Mouse (Mus musculus) CH12.LX (cell line): ENCODE data around the gene Rufy1. TPM values are rescaled to one million over a fixed set of nuclear protein-coding genes. Genes with fewer than 3 reads are reported as not detected.

Experiments
- DNase-seq: peaks from one replicate; pipeline ENCODE4 v3.0.0-alpha.2; 2013; ENCODE audit errors: extremely low read depth
- H3K27ac ChIP-seq: 2 replicates; pipeline ENCODE4 v1.5.1; 2012; ENCODE audit warnings: low read depth, mild to moderate bottlenecking, control low read depth, moderate library complexity; ENCODE audit not compliant: insufficient read depth
- H3K27me3 ChIP-seq: replicated peaks from 2 replicates; pipeline ENCODE3; 2012; ENCODE audit warnings: inconsistent platforms
- H3K36me3 ChIP-seq, 2 experiments: replicated peaks in 1 of 2; 2 replicates each; pipeline versions ENCODE3 to v1.6.1; 2012; ENCODE audit warnings: inconsistent platforms in 1 of 2, low read length in 1 of 2, mild to moderate bottlenecking in 1 of 2, mixed read lengths in 1 of 2, moderate library complexity in 1 of 2; ENCODE audit not compliant: control insufficient read depth in 1 of 2, insufficient read depth in 1 of 2
- H3K4me1 ChIP-seq, 2 experiments: 2 replicates each; pipeline ENCODE4 v1.6.1; 2012; ENCODE audit warnings: inconsistent platforms in 1 of 2, moderate library complexity in 1 of 2; ENCODE audit not compliant: insufficient read depth in 2 of 2, control insufficient read depth in 1 of 2
- H3K4me2 ChIP-seq: 2 replicates; pipeline ENCODE4 v1.6.1; 2012; ENCODE audit warnings: low read depth, mild to moderate bottlenecking, control low read depth; ENCODE audit not compliant: poor library complexity, insufficient read depth, severe bottlenecking
- H3K4me3 ChIP-seq, 3 experiments: fragments of 150-350 bp in 1 of 3; sonication (generic) in 1 of 3; replicated peaks in 1 of 3; 2 replicates each; pipeline versions ENCODE3 to v1.5.1; 2011 to 2012; ENCODE audit warnings: low read depth in 2 of 3, low read length in 2 of 3, mild to moderate bottlenecking in 2 of 3, moderate library complexity in 2 of 3, control low read depth in 1 of 3, improper control_type of control experiment in 1 of 3, inconsistent platforms in 1 of 3, mixed read lengths in 1 of 3; ENCODE audit not compliant: poor library complexity in 1 of 3
- H3K79me2 ChIP-seq: replicated peaks from 2 replicates; pipeline ENCODE4 v1.6.1; 2012; ENCODE audit warnings: mild to moderate bottlenecking, moderate library complexity; ENCODE audit not compliant: control insufficient read depth, poor library complexity, insufficient read depth, severe bottlenecking; ENCODE audit errors: extremely low read depth
- H3K9ac ChIP-seq: 2 replicates; pipeline ENCODE4 v1.6.1; 2012; ENCODE audit warnings: low read depth, mild to moderate bottlenecking, control low read depth, moderate library complexity; ENCODE audit not compliant: insufficient read depth
- H3K9me3 ChIP-seq: replicated peaks from 2 replicates; pipeline ENCODE3; 2012; ENCODE audit warnings: low read length, inconsistent platforms, mixed read lengths
- BHLHE40 ChIP-seq: IDR thresholded peaks from 2 replicates; pipeline ENCODE4 v1.6.1; 2011; ENCODE audit warnings: mild to moderate bottlenecking, low read depth, low read length, improper control_type of control experiment
- CHD1 ChIP-seq: IDR thresholded peaks from 2 replicates; pipeline ENCODE4 v1.6.1; 2012; ENCODE audit warnings: low read depth, low read length, improper control_type of control experiment, inconsistent platforms
- CHD2 ChIP-seq: IDR thresholded peaks from 2 replicates; pipeline ENCODE4 v1.6.1; 2011; ENCODE audit warnings: low read length, improper control_type of control experiment
- CTCF ChIP-seq, 2 experiments: IDR thresholded peaks in 1 of 2; conservative IDR thresholded peaks in 1 of 2; 2 replicates each; pipeline ENCODE4 v1.5.1; 2011 to 2012; ENCODE audit warnings: low read depth in 2 of 2, low read length in 2 of 2, improper control_type of control experiment in 1 of 2, inconsistent platforms in 1 of 2, mild to moderate bottlenecking in 1 of 2, moderate library complexity in 1 of 2
- E2F4 ChIP-seq: IDR thresholded peaks from 2 replicates; pipeline ENCODE4 v1.6.1; 2011; ENCODE audit warnings: low read depth, low read length, improper control_type of control experiment; ENCODE audit not compliant: insufficient replicate concordance
- ELF1 ChIP-seq: IDR thresholded peaks from 2 replicates; pipeline ENCODE4 v1.6.1; 2014; ENCODE audit warnings: low read depth, mild to moderate bottlenecking, inconsistent platforms, low read length, improper control_type of control experiment
- EP300 ChIP-seq: IDR thresholded peaks from 2 replicates; pipeline ENCODE4 v1.6.1; 2011; ENCODE audit warnings: low read length, improper control_type of control experiment
- GABPA ChIP-seq: IDR thresholded peaks from 2 replicates; pipeline ENCODE4 v1.6.1; 2012; ENCODE audit warnings: low read depth, low read length, improper control_type of control experiment, inconsistent platforms; ENCODE audit not compliant: insufficient replicate concordance
- HCFC1 ChIP-seq: IDR thresholded peaks from 2 replicates; pipeline ENCODE4 v1.6.1; 2012; ENCODE audit warnings: low read depth, mild to moderate bottlenecking, inconsistent platforms, low read length, improper control_type of control experiment
- IRF4 ChIP-seq: IDR thresholded peaks from 2 replicates; pipeline ENCODE4 v1.6.1; 2014; ENCODE audit warnings: low read depth, mild to moderate bottlenecking, inconsistent platforms, low read length, improper control_type of control experiment
- JUN ChIP-seq: IDR thresholded peaks from 2 replicates; pipeline ENCODE4 v1.6.1; 2011; ENCODE audit warnings: low read depth, mild to moderate bottlenecking, low read length, improper control_type of control experiment, moderate library complexity; ENCODE audit not compliant: insufficient read depth
- JUND ChIP-seq: conservative IDR thresholded peaks from 2 replicates; pipeline ENCODE4 v1.6.1; 2011; ENCODE audit warnings: low read depth, low read length, improper control_type of control experiment
- KAT2A ChIP-seq: IDR thresholded peaks from 2 replicates; pipeline ENCODE4 v1.6.1; 2012; ENCODE audit warnings: low read length, improper control_type of control experiment, inconsistent platforms; ENCODE audit not compliant: insufficient replicate concordance
- MAFK ChIP-seq: IDR thresholded peaks from 2 replicates; pipeline ENCODE4 v1.6.1; 2011; ENCODE audit warnings: low read length, improper control_type of control experiment; ENCODE audit not compliant: insufficient replicate concordance
- MAX ChIP-seq: IDR thresholded peaks from 2 replicates; pipeline ENCODE4 v1.6.1; 2011; ENCODE audit warnings: low read length, improper control_type of control experiment
- MAZ ChIP-seq: IDR thresholded peaks from 2 replicates; pipeline ENCODE4 v1.6.1; 2012; ENCODE audit warnings: low read depth, mild to moderate bottlenecking, inconsistent platforms, low read length, improper control_type of control experiment, moderate library complexity
- MEF2A ChIP-seq: IDR thresholded peaks from 2 replicates; pipeline ENCODE4 v1.6.1; 2014; ENCODE audit warnings: low read depth, mild to moderate bottlenecking, inconsistent platforms, low read length, improper control_type of control experiment, borderline replicate concordance
- MXI1 ChIP-seq: IDR thresholded peaks from 2 replicates; pipeline ENCODE4 v1.6.1; 2011; ENCODE audit warnings: mild to moderate bottlenecking, low read depth, low read length, improper control_type of control experiment
- MYC ChIP-seq: IDR thresholded peaks from 2 replicates; pipeline ENCODE4 v1.6.1; 2011; ENCODE audit warnings: low read depth, mild to moderate bottlenecking, improper control_type of control experiment, low read length
- NELFE ChIP-seq: IDR thresholded peaks from 2 replicates; pipeline ENCODE4 v1.6.1; 2011; ENCODE audit warnings: low read depth, low read length, improper control_type of control experiment
- NRF1 ChIP-seq: IDR thresholded peaks from 2 replicates; pipeline ENCODE4 v1.6.1; 2014; ENCODE audit warnings: low read depth, mild to moderate bottlenecking, inconsistent platforms, low read length, improper control_type of control experiment, moderate library complexity
- PAX5 ChIP-seq: IDR thresholded peaks from 2 replicates; pipeline ENCODE4 v1.6.1; 2012; ENCODE audit warnings: low read length, inconsistent platforms, mixed read lengths
- POLR2A ChIP-seq: IDR thresholded peaks from 2 replicates; pipeline ENCODE4 v1.6.1; 2011; ENCODE audit warnings: low read depth, mild to moderate bottlenecking, improper control_type of control experiment, low read length
- POLR2AphosphoS2 ChIP-seq: IDR thresholded peaks from 2 replicates; pipeline ENCODE4 v1.6.1; 2011; ENCODE audit warnings: low read depth, low read length, improper control_type of control experiment
- RAD21 ChIP-seq: IDR thresholded peaks from 2 replicates; pipeline ENCODE4 v1.6.1; 2011; ENCODE audit warnings: low read depth, mild to moderate bottlenecking, low read length, improper control_type of control experiment, moderate library complexity
- RCOR1 ChIP-seq: conservative IDR thresholded peaks from 2 replicates; pipeline ENCODE4 v1.6.1; 2012; ENCODE audit warnings: low read depth, mild to moderate bottlenecking, inconsistent platforms, low read length, improper control_type of control experiment
- SIN3A ChIP-seq: IDR thresholded peaks from 2 replicates; pipeline ENCODE4 v1.6.1; 2012; ENCODE audit warnings: low read length, improper control_type of control experiment, inconsistent platforms
- SMC3 ChIP-seq: IDR thresholded peaks from 2 replicates; pipeline ENCODE4 v1.6.1; 2011; ENCODE audit warnings: low read depth, low read length, improper control_type of control experiment
- TBP ChIP-seq: conservative IDR thresholded peaks from 2 replicates; pipeline ENCODE4 v1.6.1; 2011; ENCODE audit warnings: low read depth, low read length, improper control_type of control experiment
- TCF12 ChIP-seq: IDR thresholded peaks from 2 replicates; pipeline ENCODE4 v1.6.1; 2014; ENCODE audit warnings: low read depth, mild to moderate bottlenecking, inconsistent platforms, low read length, improper control_type of control experiment
- UBTF ChIP-seq: IDR thresholded peaks from 2 replicates; pipeline ENCODE4 v1.6.1; 2012; ENCODE audit warnings: low read depth, mild to moderate bottlenecking, inconsistent platforms, low read length, improper control_type of control experiment, moderate library complexity
- USF1 ChIP-seq: IDR thresholded peaks from 2 replicates; pipeline ENCODE4 v1.6.1; 2014; ENCODE audit warnings: low read depth, mild to moderate bottlenecking, inconsistent platforms, low read length, improper control_type of control experiment
- USF2 ChIP-seq: conservative IDR thresholded peaks from 2 replicates; pipeline ENCODE4 v1.6.1; 2011; ENCODE audit warnings: low read depth, low read length, improper control_type of control experiment
- ZC3H11A ChIP-seq: IDR thresholded peaks from 2 replicates; pipeline ENCODE4 v1.6.1; 2012; ENCODE audit warnings: low read depth, mild to moderate bottlenecking, inconsistent platforms, low read length, improper control_type of control experiment
- ZKSCAN1 ChIP-seq: IDR thresholded peaks from 2 replicates; pipeline ENCODE4 v1.6.1; 2012; ENCODE audit warnings: low read depth, inconsistent platforms, low read length, improper control_type of control experiment, borderline replicate concordance
- ZMIZ1 ChIP-seq: IDR thresholded peaks from 2 replicates; pipeline ENCODE4 v1.6.1; 2012; ENCODE audit warnings: low read depth, mild to moderate bottlenecking, inconsistent platforms, low read length, improper control_type of control experiment
- ZNF384 ChIP-seq: IDR thresholded peaks from 2 replicates; pipeline ENCODE4 v1.6.1; 2012; ENCODE audit warnings: low read depth, low read length, improper control_type of control experiment, inconsistent platforms
- dilution Hi-C: fragments of 300-500 bp; cut with MboI; formaldehyde crosslinking; loops from 2 replicates; pipeline ENCODE4 v1.14.3; 2020; ENCODE audit warnings: low sequenced_read_pairs; ENCODE audit not compliant: extremely low pct_unique_long_range_greater_than_20kb, extremely low pct_ligation_motif_present
- in situ Hi-C: fragments of 300-500 bp; cut with MboI; formaldehyde crosslinking; loops from 3 replicates; pipeline ENCODE4 v1.14.3; 2019; ENCODE audit warnings: low sequenced_read_pairs, low pct_ligation_motif_present, low pct_unique_long_range_greater_than_20kb, mixed read lengths
- polyA plus RNA-seq: library from polyadenylated mRNA; unstranded; fragments of >175 nt; gene quantifications from 2 replicates; pipeline ENCODE4 v1.2.1, GENCODE M21; 2012; ENCODE audit warnings: low read depth; ENCODE audit not compliant: insufficient read length
- total RNA-seq, 2 experiments: library from RNA; depleted of rRNA; stranded (reverse); fragments of 300-350 nt in 1 of 2; fragments of >200 nt in 1 of 2; gene quantifications; 2 replicates each; pipeline ENCODE4 v1.2.3; 2012 to 2014

The Rufy1 gene
- total RNA-seq (2012; rRNA removed) (11.0 and 15.8 TPM in 2 replicates), total RNA-seq (2014; rRNA removed) (17.8 and 18.0 TPM in 2 replicates), polyA plus RNA-seq (21.3 and 24.5 TPM in 2 replicates)

DNA sequence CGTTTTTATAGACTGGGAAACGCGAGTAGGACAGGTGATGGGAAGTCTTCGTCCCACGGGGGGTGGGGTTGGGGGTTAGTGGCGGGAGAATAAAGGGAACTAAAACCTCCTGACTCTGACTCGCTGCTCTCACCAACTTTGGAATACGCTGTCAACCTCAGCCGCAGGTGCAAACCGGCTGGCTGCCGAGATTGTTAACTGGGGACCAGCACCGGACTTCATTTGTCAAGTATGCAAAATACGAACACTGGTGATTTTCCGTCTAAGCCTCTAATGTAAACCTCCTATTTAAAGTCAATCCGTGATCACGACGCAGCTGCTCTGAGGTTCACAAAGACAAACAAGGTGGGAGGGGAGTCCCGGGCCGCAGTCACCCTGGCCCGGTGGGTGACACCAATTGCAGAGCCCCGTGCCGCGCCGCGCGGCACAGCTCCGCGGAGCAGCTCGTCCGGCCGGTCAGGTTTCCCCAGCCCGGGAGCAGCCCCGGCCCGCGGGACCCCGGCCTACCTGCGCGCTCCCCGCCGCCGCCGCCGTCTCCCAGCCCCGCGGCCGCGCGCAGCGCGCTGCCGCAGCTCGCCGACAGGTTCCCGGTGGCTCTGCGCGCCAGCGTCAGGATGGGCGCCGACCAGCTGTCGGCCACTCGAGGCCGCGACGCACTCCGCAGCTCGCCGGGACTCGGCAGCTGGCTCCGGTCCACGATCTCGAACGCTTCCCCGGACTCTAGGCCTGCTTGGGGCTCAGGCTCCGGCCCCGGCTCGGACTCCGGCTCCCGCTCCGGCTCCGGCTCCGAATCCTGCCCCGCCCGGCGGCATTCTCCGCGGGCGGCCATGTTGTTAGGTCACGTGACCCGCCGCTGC is at the start of gene Rufy1:
TSS of gene Rufy1 (minus strand) at position 849 of the 857 bp plus-strand sequence.
- in situ Hi-C loops = loop anchor here (10.0 kb wide), 1 partner anchor 334 kb away; no protein-coding TSS in a partner anchor
- Histone ChIP-seq H3K27ac (peak within 1 kb of the TSS; percentile 97), H3K4me3 (peak within 1 kb of the TSS; percentile 74 to 95 (median 83)), H3K36me3 (peaks cover 0 to 4% of the 10 kb centered on the region in 2 experiments), H3K4me2 (peak within 1 kb of the TSS; percentile 93), H3K27me3 (no peaks in the 10 kb centered on the region), H3K9ac (peak within 1 kb of the TSS; percentile 93), H3K4me1 (peaks cover 20 to 71% of the 10 kb centered on the region in 2 experiments), H3K9me3 (peaks cover 2% of the 10 kb centered on the region), H3K79me2 (no peaks in the 10 kb centered on the region)
- DNase-seq = peak; percentile 98
- dilution Hi-C loops = no loop called here
- no peak; the same call in 1 of the 2 replicates for TF ChIP-seq UBTF
- TF ChIP-seq ZMIZ1 = peak; percentile 84
- TF ChIP-seq TCF12 = peak; percentile 96
- no peak; the same call in 1 of the 2 replicates for TF ChIP-seq CHD1
- no peak for TF ChIP-seq GABPA
- peak; percentile 88 for TF ChIP-seq TBP
- no peak for TF ChIP-seq CTCF (conservative IDR thresholded peaks at IDR 0.05 in 1 of 2, IDR thresholded peaks at IDR 0.05 in 1 of 2; ENCODE audit: low read depth in 2 of 2, low read length in 2 of 2)
- peak; percentile 97 for TF ChIP-seq E2F4
- TF ChIP-seq ELF1 = peak; percentile 37; the same call in 1 of the 2 replicates
- peak; percentile 65; the same call in 1 of the 2 replicates for TF ChIP-seq HCFC1
- peak; percentile 98 for TF ChIP-seq BHLHE40
- 0 out of 2 replicates have a peak, but pooled peaks have one; percentile 52 for TF ChIP-seq JUND
- peak; percentile 91; the same call in 1 of the 2 replicates for TF ChIP-seq MAX
- peak; percentile 97 for TF ChIP-seq SIN3A
- no peak for TF ChIP-seq ZC3H11A
- peak; percentile 92 for TF ChIP-seq RCOR1
- peak; percentile 69 for TF ChIP-seq NELFE
- peak; percentile 83 for TF ChIP-seq CHD2
- TF ChIP-seq ZKSCAN1 = no peak
- TF ChIP-seq USF2 = peak; percentile 96
- TF ChIP-seq MAZ = peak; percentile 80
- TF ChIP-seq JUN = peak; percentile 56
- TF ChIP-seq ZNF384 = no peak
- peak; percentile 83 for TF ChIP-seq MAFK
- no peak for TF ChIP-seq RAD21
- TF ChIP-seq MYC = peak; percentile 85
- TF ChIP-seq MEF2A = peak; percentile 80
- peak; percentile 65; the same call in 1 of the 2 replicates for TF ChIP-seq NRF1
- TF ChIP-seq EP300 = peak; percentile 93
- TF ChIP-seq IRF4 = peak; percentile 91
- TF ChIP-seq POLR2A = peak; percentile 69
- TF ChIP-seq SMC3 = no peak; the same call in 1 of the 2 replicates
- peak; percentile 59; the same call in 1 of the 2 replicates for TF ChIP-seq MXI1
- TF ChIP-seq KAT2A = 0 out of 2 replicates have a peak, but pooled peaks have one; percentile 49
- peak; percentile 98 for TF ChIP-seq USF1
- TF ChIP-seq PAX5 = no peak
- no peak; the same call in 1 of the 2 replicates for TF ChIP-seq POLR2AphosphoS2
